Mouse (Mus musculus): ENCODE data around the gene Uvrag. TPM values are rescaled to one million over a fixed set of nuclear protein-coding genes. Genes with fewer than 3 reads are reported as not detected.
A peak's percentile ranks its signal among the peaks of the same experiment; 100 is the strongest.

Uvrag gene
- total RNA-seq, 2 experiments from 2014 or later, result 28.2 to 28.3 TPM

DNA sequence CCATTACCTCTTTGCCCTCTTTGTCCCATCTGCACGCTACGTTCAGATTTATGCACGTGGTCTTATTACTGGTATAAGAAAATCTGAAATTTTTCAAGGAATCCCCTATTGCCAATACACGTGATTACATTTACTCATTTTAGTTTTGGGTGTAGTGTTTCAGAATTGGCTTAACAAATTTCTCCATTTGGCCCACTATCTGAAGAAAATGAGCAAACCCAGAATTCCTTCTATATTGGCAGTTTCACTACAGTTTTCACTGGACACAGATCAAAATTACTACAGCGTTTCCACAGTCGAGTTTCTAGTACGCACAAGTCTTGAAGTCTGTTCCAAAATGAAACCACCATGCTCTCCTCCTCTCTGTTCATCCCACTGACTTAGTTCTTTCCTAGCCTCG is 104.7 kb downstream of the Uvrag start:
- intact Hi-C loops (cut with DNase I), result no loop called here
- DNase-seq, result no peak

- peak in 1 of 2 experiments; percentile 42 for DNase-seq
These were observed 106.0 kb downstream of the Uvrag start for GRCm38 (mm10) chr7:99034909-99035308.

GRCm38 (mm10) chr7:99033838-99034237 is 107.1 kb downstream of the Uvrag start:
- intact Hi-C loops (cut with DNase I), result no loop called here
- DNase-seq, result no peak

More at GRCm38 (mm10) chr7:99034909-99035308, 106.0 kb downstream of the Uvrag start:
- intact Hi-C loops (cut with DNase I), result no loop called here

DNA sequence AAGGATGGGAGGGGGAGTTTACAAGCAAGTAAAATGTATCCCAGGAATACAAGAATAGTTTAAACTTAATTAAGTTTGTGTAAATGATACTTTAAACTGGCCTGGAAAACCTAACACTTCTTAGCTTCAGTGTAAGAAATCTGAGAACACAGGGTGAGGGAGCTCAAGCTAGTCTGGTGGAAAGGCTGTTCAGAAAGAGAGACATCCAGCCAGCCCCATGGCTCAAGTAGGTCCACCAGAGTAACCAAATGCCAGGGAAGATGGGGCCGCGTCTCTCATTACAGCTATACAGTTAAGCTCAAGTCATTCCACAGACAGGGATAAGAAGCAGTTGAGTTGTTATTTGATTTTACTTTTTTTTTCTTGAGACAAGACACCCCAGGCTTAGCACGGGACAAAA is 107.6 kb downstream of the Uvrag start:
- intact Hi-C loops (cut with DNase I), result no loop called here
- no peak for DNase-seq

DNA sequence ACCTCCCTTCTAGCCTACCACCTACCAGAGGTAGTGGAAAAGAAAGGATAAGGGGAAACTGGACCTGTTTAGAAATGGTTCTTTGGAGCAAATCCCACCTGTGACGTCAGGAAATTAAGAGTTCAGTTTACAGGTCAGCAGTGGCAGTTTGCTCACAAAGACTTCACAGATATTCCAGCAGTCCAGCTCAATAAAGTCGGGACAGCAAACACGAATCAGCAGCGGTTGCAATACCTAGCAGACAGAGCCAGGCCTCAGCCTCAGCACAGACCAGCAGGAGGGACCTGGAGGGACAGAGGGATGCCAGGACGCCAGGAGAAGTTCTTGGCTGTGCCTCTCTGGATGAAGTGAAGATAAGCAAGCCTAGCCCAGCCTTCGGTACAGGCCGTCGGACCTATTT is 108.9 kb downstream of the Uvrag start:
- DNase-seq, result no peak
- intact Hi-C loops (cut with DNase I), result no loop called here

- intact Hi-C loops (cut with DNase I), result no loop called here
- DNase-seq, result no peak
These were observed 112.8 kb downstream of the Uvrag start for GRCm38 (mm10) chr7:99028108-99028507.

GRCm38 (mm10) chr7:99027185-99027584 is 113.8 kb downstream of the Uvrag start:
- no peak for DNase-seq
- intact Hi-C loops (cut with DNase I), result no loop called here

- DNase-seq, result no peak
- intact Hi-C loops (cut with DNase I), result no loop called here
These were observed 115.0 kb downstream of the Uvrag start for GRCm38 (mm10) chr7:99025989-99026388.

GRCm38 (mm10) chr7:99025265-99025664 is 115.7 kb downstream of the Uvrag start:
- intact Hi-C loops (cut with DNase I), result no loop called here
- DNase-seq, result no peak

DNA sequence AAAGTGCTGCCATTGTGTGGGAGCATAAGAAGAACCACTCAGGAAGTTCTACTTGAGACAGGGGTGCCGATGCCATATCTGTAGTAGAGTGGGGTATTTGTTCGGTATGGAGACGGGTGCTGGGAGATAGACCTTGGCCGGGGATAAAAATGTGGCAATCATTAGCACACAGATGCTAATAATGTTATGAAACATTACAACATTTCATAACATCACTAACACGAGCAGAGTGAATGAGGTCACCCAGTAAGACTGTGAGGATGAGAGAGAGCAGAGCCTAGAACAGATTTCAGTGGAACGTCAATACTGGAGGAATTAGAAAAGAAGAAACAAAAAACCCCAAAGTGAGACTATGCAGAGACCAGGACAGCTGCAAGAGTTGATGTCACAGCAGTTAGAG is 116.2 kb downstream of the Uvrag start:
- intact Hi-C loops (cut with DNase I), result no loop called here
- DNase-seq, result no peak

DNA sequence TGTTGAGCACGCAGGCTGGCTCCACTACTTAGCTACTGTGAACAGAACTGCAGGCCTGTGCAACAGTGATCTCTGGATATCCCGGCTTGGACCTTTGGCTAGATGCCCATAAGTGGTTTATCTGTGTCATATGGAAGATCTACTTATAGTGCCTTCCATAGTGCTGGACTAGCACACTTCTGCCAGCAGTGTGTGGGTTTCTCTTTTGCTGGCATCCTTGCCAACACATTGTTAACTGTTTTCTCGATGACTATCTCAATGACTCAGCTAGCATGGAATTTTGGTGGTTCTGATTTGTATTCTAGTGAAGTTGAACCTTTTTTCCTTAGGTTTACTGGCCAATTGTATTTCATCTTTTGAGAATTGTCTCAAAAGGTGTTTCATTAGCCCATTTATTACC is 117.0 kb downstream of the Uvrag start:
- intact Hi-C loops (cut with DNase I), result no loop called here
- no peak for DNase-seq

GRCm38 (mm10) chr7:99021277-99021676 is 119.7 kb downstream of the Uvrag start:
- intact Hi-C loops (cut with DNase I), result no loop called here
- no peak for DNase-seq

- DNase-seq, result peak; percentile 51 to 52
- intact Hi-C loops (cut with DNase I), result no loop called here
These were observed 120.6 kb downstream of the Uvrag start for GRCm38 (mm10) chr7:99020353-99020752.

DNA sequence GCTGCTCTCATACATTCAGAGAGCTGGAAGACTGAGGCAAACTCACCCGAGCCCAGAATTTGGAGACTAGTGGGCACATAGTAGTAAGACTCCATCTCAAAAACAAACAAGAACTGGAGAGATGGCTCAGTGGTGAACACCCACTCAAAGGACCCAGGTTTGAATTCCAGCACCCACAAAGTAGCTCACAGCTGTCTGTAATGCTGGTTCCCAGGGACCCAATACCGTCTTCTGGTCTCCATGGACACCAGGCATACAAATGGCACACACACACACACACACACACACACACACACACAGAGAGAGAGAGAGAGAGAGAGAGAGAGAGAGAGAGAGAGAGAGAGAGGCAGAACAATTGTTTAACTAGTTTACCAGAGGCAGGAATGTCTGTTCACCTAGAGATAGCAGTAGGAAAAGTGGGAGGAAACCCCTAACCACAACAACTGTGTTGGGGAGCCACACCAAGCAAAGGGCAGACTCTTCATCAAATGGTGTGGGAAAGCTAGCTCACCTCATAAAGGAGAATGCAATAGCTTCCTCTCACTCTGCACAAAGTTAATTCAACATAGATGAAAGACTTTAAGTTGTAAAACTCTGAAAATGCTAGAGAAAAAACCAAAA is 123.6 kb downstream of the Uvrag start:
- DNase-seq, result no peak

GRCm38 (mm10) chr7:99015914-99016313 is 125.0 kb downstream of the Uvrag start:
- DNase-seq, result no peak
- intact Hi-C loops (cut with DNase I), result no loop called here

More for the DNA sequence above, 123.6 kb downstream of the Uvrag start:
- intact Hi-C loops (cut with DNase I), result no loop called here

DNA sequence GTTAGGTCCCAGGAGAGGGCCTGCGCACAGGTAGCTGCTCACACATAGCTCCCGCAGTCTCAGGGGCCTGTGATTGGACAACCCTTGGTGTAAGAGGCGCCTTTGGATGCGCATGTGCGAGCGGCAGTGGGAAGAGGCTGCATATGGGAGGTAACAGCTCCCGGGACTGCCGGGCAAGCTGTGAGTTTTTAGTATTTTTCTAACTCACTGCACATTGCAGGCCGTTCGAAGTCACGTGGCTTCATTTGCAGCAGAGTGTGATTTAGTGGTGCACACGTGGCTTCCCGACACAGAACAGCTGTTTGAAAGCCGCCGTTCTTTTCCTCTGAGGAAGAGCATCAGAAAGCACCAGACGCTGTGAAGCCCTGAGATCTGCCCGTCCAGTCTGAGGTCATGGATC is 125.5 kb downstream of the Uvrag start:
- DNase-seq, result no peak
- intact Hi-C loops (cut with DNase I), result no loop called here

DNA sequence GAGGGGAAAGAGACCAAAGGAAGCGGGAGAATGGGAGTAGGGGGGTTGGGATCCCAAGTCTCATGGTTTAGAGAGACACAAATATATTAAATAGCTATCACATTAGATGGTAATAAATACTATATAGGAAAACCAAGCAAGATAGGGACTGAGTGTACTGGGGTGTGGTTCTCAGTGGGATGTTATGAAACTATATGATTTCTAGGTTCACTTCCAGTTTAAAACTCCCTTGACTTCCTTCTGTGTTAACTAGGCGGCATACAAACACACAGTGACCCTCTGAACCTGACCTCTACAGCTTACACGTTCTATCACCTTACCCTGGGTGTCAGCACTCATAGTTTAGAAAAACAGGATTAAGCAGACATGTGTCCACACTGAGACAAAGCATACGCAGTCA is 126.3 kb downstream of the Uvrag start:
- intact Hi-C loops (cut with DNase I), result no loop called here
- no peak for DNase-seq

DNA sequence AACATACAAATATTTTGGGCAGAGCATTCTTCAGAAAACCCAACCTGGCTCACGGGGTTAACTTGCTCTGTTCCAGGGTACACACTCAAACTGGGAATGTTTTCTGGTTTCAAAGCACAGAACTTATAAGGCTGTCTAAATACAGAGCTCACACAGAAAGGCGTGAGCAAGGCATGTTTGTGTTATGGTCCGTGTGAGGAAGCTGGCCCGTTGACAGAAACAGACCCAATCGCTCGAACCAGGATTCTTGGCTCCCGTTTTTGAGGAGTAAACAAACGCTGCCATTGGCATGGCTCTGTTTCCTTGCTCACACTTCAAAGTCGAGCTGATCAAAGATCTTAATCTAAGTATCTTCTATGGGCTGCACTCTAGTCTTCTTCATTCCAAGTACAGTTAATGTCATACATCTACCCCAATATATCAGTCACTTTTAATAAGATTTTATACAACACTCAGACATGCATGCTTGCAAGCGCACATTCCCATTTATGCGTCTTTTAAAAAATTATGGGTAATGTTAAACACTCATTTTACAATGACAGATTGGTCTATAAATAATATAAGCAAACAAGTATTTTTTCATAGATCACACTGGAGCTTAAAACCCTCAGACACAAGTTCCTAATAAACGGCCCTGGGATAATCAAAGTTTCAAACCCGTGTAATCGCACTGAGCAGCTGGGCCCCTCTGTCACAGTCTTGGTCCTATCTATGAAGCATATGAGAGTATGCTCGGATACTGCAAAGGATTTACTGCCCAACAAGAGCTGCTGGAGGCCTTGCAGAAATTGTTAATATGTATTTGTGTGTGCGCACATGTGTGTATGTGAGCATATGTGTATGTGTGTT is 133.2 kb downstream of the Uvrag start:
- intact Hi-C loops (cut with DNase I), result no loop called here
- DNase-seq, result no peak

GRCm38 (mm10) chr7:99003231-99003630 is 137.7 kb downstream of the Uvrag start:
- DNase-seq, result no peak
- intact Hi-C loops (cut with DNase I), result no loop called here

- intact Hi-C loops (cut with DNase I), result no loop called here
- DNase-seq, result no peak
These were observed 142.2 kb downstream of the Uvrag start for GRCm38 (mm10) chr7:98998722-98999121.

DNA sequence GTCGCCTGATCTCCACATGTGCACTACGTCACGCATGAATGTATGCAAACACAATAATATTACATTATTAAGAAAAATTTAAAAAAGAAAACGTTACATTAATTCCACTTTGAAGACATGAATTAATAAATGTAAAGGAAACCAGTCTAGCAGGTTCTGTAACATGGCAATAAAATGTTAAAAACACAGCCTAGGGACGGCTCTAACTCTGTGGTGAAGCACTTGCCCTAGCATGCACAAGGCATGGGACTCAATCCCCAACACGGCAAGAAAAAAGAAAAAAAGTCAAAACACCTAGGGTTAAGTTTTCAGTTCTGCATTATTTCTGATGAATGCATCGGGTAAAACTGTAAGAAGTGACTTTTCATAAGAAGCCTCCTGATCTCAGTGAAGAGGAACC is 143.2 kb downstream of the Uvrag start:
- no peak for DNase-seq
- intact Hi-C loops (cut with DNase I), result no loop called here

- intact Hi-C loops (cut with DNase I), result no loop called here
- DNase-seq, result no peak
These were observed 144.2 kb downstream of the Uvrag start for GRCm38 (mm10) chr7:98996791-98997190.

Measured in heart, postnatal 14 days (tissue).